Mouse (Mus musculus) thymus, adult 2 months (tissue): ENCODE measurements around the gene Vmn2r84. TPM values are rescaled to one million over a fixed set of nuclear protein-coding genes. Genes with fewer than 3 reads are reported as not detected.
"Not testable (repeated sequence)": the region's sequence is repeated elsewhere in the genome, so short reads cannot be mapped to it uniquely, and the experiment has no call there.

ENCODE experiments used
- DNase-seq: peaks from one replicate; pipeline ENCODE4 v3.0.0; 2021
- H3K27ac ChIP-seq: fragments of 200-500 bp; 2 replicates; pipeline ENCODE4 v1.5.1; 2012; ENCODE audit warnings: low read length, control low read depth; ENCODE audit not compliant: control insufficient read depth, insufficient read depth
- H3K27me3 ChIP-seq: fragments of 200-500 bp; 2 replicates; pipeline ENCODE4 v1.6.1; 2012; ENCODE audit warnings: mild to moderate bottlenecking, low read length, moderate library complexity, mixed read lengths; ENCODE audit not compliant: control insufficient read depth, insufficient read depth
- H3K36me3 ChIP-seq: fragments of 200-500 bp; 2 replicates; pipeline ENCODE4 v1.6.1; 2012; ENCODE audit warnings: mild to moderate bottlenecking, low read length, moderate library complexity; ENCODE audit not compliant: control insufficient read depth, insufficient read depth
- H3K4me1 ChIP-seq: fragments of 200-500 bp; replicated peaks from 2 replicates; pipeline ENCODE4 v1.6.1; 2012; ENCODE audit warnings: low read length; ENCODE audit not compliant: control insufficient read depth, insufficient read depth
- H3K4me3 ChIP-seq: fragments of 200-500 bp; 2 replicates; pipeline ENCODE4 v1.5.1; 2012; ENCODE audit warnings: mild to moderate bottlenecking, low read length, control low read depth, moderate library complexity; ENCODE audit not compliant: control insufficient read depth, insufficient read depth
- CTCF ChIP-seq: fragments of 200-500 bp; IDR thresholded peaks from 2 replicates; pipeline ENCODE4 v1.5.1; 2012; ENCODE audit warnings: mild to moderate bottlenecking, control low read depth, low read length, moderate library complexity, borderline replicate concordance; ENCODE audit not compliant: control insufficient read depth, poor library complexity, insufficient read depth; ENCODE audit errors: extremely low read depth
- POLR2A ChIP-seq: fragments of 200-500 bp; IDR thresholded peaks from 2 replicates; pipeline ENCODE4 v1.6.1; 2012; ENCODE audit warnings: mild to moderate bottlenecking, low read length, control low read depth, moderate library complexity; ENCODE audit not compliant: control insufficient read depth, poor library complexity, insufficient read depth; ENCODE audit errors: extremely low read depth
- WGBS: fragments of 180-500 bp; shearing (Covaris S2); methylation state at CpG from one replicate; pipeline ENCODE4 v1.1.7; 2018; 5-methylcytosine and 5-hydroxymethylcytosine counted together
- polyA plus RNA-seq: library from polyadenylated mRNA; depleted of rRNA; stranded (reverse); fragments of >200 nt; gene quantifications from 2 replicates; pipeline ENCODE4 v1.2.3, GENCODE M21; 2012; rRNA removed

Vmn2r84 gene
- 0.01 TPM in 1 of 2 replicates, not detected in the other for polyA plus RNA-seq

GRCm38 (mm10) chr10:130394232-130394631, at the start of gene Vmn2r84:
TSS of gene Vmn2r84 (minus strand) at chr10:130394332.
- TF ChIP-seq POLR2A (no peak), CTCF (no peak)
- Histone ChIP-seq H3K27ac (no peak within 1 kb of the TSS), H3K4me3 (no peak within 1 kb of the TSS), H3K4me1 (no peaks in the 10 kb centered on the region), H3K27me3 (no peaks in the 10 kb centered on the region), H3K36me3 (no peaks in the 10 kb centered on the region)
- DNase-seq, result no peak

GRCm38 (mm10) chr10:130434185-130434898, 40.2 kb upstream of the Vmn2r84 start:
- H3K27ac ChIP-seq, DNase-seq, H3K4me3 ChIP-seq, H3K36me3 ChIP-seq, H3K27me3 ChIP-seq, H3K4me1 ChIP-seq: not testable (repeated sequence)
- 81% methylated on average over 11 of the region's 11 CpGs for WGBS

GRCm38 (mm10) chr10:130429603-130430002, 35.5 kb upstream of the Vmn2r84 start, which contains the start of gene Vmn2r85:
TSS of gene Vmn2r85 (minus strand) at chr10:130429703.
- H3K27me3 ChIP-seq, H3K4me1 ChIP-seq, H3K27ac ChIP-seq, H3K36me3 ChIP-seq, H3K4me3 ChIP-seq, DNase-seq: not testable (repeated sequence)

- not testable (repeated sequence) for DNase-seq, H3K4me1 ChIP-seq, H3K36me3 ChIP-seq, H3K4me3 ChIP-seq, H3K27me3 ChIP-seq, H3K27ac ChIP-seq
- WGBS, result 82% methylated on average over 2 of the region's 2 CpGs
Observed at GRCm38 (mm10) chr10:130422368-130422767, 28.2 kb upstream of the Vmn2r84 start.

GRCm38 (mm10) chr10:130420401-130420800, 26.3 kb upstream of the Vmn2r84 start:
- H3K27ac ChIP-seq, result no peak overlapping the region
- no peak for TF ChIP-seq POLR2A
- no peak for TF ChIP-seq CTCF
- H3K4me3 ChIP-seq, result no peak overlapping the region
- H3K4me1 ChIP-seq, result no peaks in the 10 kb centered on the region
- H3K36me3 ChIP-seq, result no peaks in the 10 kb centered on the region
- DNase-seq, result no peak
- H3K27me3 ChIP-seq, result no peaks in the 10 kb centered on the region
- 96% methylated on average over 3 of the region's 3 CpGs for WGBS

- not testable (repeated sequence) for DNase-seq, H3K27me3 ChIP-seq, H3K36me3 ChIP-seq, H3K27ac ChIP-seq, H3K4me3 ChIP-seq, H3K4me1 ChIP-seq
- WGBS, result 91% methylated on average over 2 of the region's 2 CpGs
Observed at GRCm38 (mm10) chr10:130419954-130420353, 25.8 kb upstream of the Vmn2r84 start.

GRCm38 (mm10) chr10:130416352-130416751, 22.2 kb upstream of the Vmn2r84 start:
- not testable (repeated sequence) for H3K4me3 ChIP-seq, H3K27me3 ChIP-seq, H3K36me3 ChIP-seq, H3K4me1 ChIP-seq, DNase-seq, H3K27ac ChIP-seq

GRCm38 (mm10) chr10:130412167-130412698, 18.1 kb upstream of the Vmn2r84 start:
- 80% methylated on average over 28 of the region's 35 CpGs for WGBS
- H3K27ac ChIP-seq, H3K27me3 ChIP-seq, H3K36me3 ChIP-seq, DNase-seq, H3K4me3 ChIP-seq, H3K4me1 ChIP-seq: not testable (repeated sequence)
